Mouse (Mus musculus) heart, adult 2 months (tissue): ENCODE results near the gene Rrp36.

ENCODE experiments used
- CTCF ChIP-seq: fragments of 200-600 bp; IDR thresholded peaks from 2 replicates; pipeline ENCODE4 v1.8.1; 2022; ENCODE audit warnings: antibody characterized with exemption, mild to moderate bottlenecking, moderate library complexity
- EP300 ChIP-seq: fragments of 200-500 bp; IDR thresholded peaks from 2 replicates; pipeline ENCODE4 v1.6.1; 2011; ENCODE audit warnings: low read depth, low read length, control low read depth; ENCODE audit not compliant: insufficient read depth
- POLR2A ChIP-seq: fragments of 200-500 bp; IDR thresholded peaks from 2 replicates; pipeline ENCODE4 v1.6.1; 2011; ENCODE audit warnings: mild to moderate bottlenecking, low read depth, low read length, control low read depth; ENCODE audit not compliant: insufficient read depth

DNA sequence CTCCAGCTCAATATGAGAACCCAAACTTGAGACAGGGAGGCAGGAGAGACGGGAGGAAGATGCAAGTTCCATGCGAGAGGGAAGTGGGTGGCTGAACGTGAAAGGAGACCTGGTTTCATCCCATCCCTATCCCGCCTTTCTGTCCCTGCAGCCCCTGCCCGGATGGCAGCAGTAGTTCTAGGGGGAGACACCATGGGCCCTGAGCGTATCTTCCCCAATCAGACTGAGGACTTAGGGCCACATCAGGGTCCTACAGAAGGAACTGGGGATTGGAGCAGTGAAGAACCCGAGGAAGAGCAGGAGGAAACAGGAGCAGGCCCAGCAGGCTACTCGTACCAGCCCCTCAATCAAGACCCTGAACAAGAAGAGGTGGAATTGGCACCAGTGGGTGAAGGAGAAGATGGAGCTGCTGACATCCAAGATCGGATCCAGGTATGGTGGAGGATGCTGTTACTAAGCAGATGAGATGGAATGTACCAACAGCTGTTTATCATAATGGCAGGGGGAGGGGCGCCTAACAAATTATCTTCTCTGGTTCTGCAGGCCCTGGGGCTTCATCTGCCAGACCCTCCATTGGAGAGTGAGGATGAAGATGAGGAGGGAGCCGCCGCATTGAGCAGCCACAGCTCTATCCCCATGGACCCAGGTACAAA is 7.4 kb upstream of the Rrp36 start:
- TF ChIP-seq CTCF (no peak), EP300 (no peak), POLR2A (no peak)
